Mouse (Mus musculus): ENCODE measurements at regions not wholly inside any gene's neighbourhood (a gene's known extent, or its start where the extent isn't known, plus 50 kb on each side); places are given as distances from the start of the nearest gene placed in this dataset.

DNA sequence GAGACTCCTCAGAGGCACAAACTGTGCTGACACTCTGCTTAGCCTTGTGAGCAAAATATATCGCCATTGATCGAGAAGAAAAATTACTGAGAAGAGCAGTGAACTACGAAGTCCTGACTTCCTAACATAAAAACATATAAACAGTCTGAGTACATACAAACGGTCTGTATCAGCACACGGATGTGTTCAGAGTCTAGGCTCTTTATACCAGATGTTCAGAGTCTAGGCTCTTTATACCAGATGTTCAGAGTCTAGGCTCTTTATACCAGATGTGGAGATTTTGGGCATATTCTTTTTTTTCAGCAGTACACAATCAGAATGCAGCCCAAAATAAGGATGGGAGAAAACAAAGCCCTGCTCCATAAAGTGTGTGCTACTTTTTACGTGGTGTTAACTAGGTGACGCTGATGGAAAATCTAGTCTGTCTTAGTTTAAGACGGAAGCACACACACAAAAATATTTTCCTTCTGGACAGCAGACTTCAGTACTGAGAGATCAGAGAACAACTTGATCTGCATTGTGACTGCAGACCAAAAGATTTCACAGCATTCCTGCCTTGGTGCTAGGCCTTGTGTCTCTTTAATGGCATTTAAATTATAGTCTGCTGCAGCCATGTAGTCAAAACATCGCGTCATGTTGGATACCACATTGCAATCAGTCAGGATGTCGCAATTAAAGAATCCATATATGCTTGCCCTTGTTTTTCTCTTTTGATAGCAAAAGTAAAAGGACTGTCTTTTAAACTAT, 233.6 kb downstream of the Ptprc start:
- TF ChIP-seq CTCF (IDR thresholded peaks at IDR 0.05; ENCODE audit: insufficient read depth, low read length), result no peak
- 70% methylated on average over 11 of the region's 11 CpGs for WGBS
- H3K4me1 ChIP-seq (ENCODE audit: control insufficient read depth, insufficient read depth, low read length), result no peaks in the 10 kb centered on the region; the same call in 1 of the 2 replicates
- DNase-seq, result no peak
- H3K4me3 ChIP-seq (replicated peaks; ENCODE audit: extremely low read depth, low read depth, low read length), result no peak overlapping the region

GRCm38 (mm10) chr1:137935746-137936145, 239.8 kb downstream of the Ptprc start:
- WGBS, result 54% methylated on average over 4 of the region's 4 CpGs
- DNase-seq, result no peak
- no peak for TF ChIP-seq POLR2A (IDR thresholded peaks at IDR 0.05; ENCODE audit: borderline replicate concordance, extremely low read depth, low read depth, low read length)
- TF ChIP-seq CTCF (IDR thresholded peaks at IDR 0.05; ENCODE audit: insufficient read depth, low read length), result no peak

DNA sequence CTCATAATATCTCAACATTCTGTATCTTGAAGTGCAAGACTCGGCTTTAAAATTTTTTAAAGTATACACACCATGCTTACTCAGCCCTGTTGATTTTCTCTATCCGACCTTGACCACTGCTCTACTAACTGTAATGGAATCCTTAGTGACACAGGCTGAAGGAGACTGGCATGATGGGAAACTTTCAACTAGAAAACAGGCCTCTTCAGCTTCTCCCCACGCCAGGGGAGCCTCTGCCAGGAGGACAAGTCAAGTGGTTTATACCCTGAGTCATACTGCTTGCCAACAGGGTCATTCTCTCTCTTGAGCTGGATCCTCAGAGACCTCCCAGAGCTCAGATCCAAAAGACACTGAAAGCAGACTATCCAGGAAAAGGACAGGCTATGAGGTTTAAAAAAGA, 245.7 kb downstream of the Ptprc start:
- H3K4me1 ChIP-seq (ENCODE audit: control insufficient read depth, insufficient read depth, low read length), result peaks cover 15% of the 10 kb centered on the region
- TF ChIP-seq CTCF (IDR thresholded peaks at IDR 0.05; ENCODE audit: insufficient read depth, low read length) (no peak), POLR2A (IDR thresholded peaks at IDR 0.05; ENCODE audit: borderline replicate concordance, extremely low read depth, low read depth, low read length) (no peak)
- 60% methylated on average over 3 of the region's 3 CpGs for WGBS
- DNase-seq, result no peak
- no peak overlapping the region for H3K4me3 ChIP-seq (replicated peaks; ENCODE audit: extremely low read depth, low read depth, low read length)

More at GRCm38 (mm10) chr1:137935746-137936145, 239.8 kb downstream of the Ptprc start:
- Histone ChIP-seq H3K4me3 (replicated peaks; ENCODE audit: extremely low read depth, low read depth, low read length) (no peak overlapping the region), H3K4me1 (ENCODE audit: control insufficient read depth, insufficient read depth, low read length) (peaks cover 2% of the 10 kb centered on the region)

- WGBS, result 41% methylated on average over 6 of the region's 6 CpGs
- Histone ChIP-seq H3K4me1 (ENCODE audit: control insufficient read depth, insufficient read depth, low read length) (peaks cover 17% of the 10 kb centered on the region), H3K4me3 (replicated peaks; ENCODE audit: extremely low read depth, low read depth, low read length) (no peak overlapping the region)
- no peak for TF ChIP-seq CTCF (IDR thresholded peaks at IDR 0.05; ENCODE audit: insufficient read depth, low read length)
- TF ChIP-seq POLR2A (IDR thresholded peaks at IDR 0.05; ENCODE audit: borderline replicate concordance, extremely low read depth, low read depth, low read length), result no peak
- no peak for DNase-seq
Observed at GRCm38 (mm10) chr1:137928522-137928921, 247.0 kb downstream of the Ptprc start.

DNA sequence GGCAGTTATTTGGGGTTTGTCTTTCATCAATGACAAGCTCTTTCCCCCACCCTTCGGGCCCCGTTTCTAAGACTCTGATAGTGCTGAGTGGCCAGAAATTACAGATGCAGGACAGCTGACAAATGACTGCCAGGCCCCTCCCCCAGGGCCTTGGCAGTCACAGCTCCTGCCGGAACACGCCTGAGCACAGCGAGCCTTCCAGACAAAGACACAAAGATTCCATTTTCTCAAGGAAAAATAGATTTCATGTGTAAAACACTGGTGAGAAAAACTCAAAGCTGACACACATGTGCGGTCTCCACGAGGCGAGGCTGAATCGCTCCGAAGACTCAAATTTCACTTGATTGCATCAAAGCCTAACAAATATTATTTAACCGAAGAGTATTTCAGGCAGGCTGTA, 247.6 kb downstream of the Ptprc start:
- peaks cover 17% of the 10 kb centered on the region for H3K4me1 ChIP-seq (ENCODE audit: control insufficient read depth, insufficient read depth, low read length)
- DNase-seq, result peak; percentile 39
- WGBS, result 21% methylated on average over 11 of the region's 11 CpGs
- TF ChIP-seq CTCF (IDR thresholded peaks at IDR 0.05; ENCODE audit: insufficient read depth, low read length) (no peak), POLR2A (IDR thresholded peaks at IDR 0.05; ENCODE audit: borderline replicate concordance, extremely low read depth, low read depth, low read length) (no peak)
- H3K4me3 ChIP-seq (replicated peaks; ENCODE audit: extremely low read depth, low read depth, low read length), result peak overlapping the region; percentile 33

DNA sequence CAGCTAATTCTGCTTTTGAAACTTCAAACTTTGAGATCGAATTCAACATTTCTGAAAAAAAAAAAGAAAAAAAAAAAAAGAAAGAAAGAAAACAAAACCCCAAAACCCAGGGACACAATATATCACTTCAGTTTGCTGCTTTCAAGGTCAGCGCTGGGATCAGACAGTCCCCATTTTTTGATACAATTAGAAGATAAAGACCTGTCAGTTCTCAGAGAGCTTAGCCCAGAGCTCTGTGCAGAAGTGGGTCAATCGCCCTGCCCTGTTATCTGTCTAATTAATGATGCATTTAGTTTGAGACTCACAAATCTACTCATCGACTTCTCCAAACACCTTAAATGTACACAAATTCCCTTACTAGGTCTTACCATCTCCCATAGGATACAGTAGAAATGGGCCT, 249.2 kb downstream of the Ptprc start:
- 50% methylated on average over 4 of the region's 4 CpGs for WGBS
- H3K4me3 ChIP-seq (replicated peaks; ENCODE audit: extremely low read depth, low read depth, low read length), result no peak overlapping the region
- TF ChIP-seq POLR2A (IDR thresholded peaks at IDR 0.05; ENCODE audit: borderline replicate concordance, extremely low read depth, low read depth, low read length) (no peak), CTCF (IDR thresholded peaks at IDR 0.05; ENCODE audit: insufficient read depth, low read length) (no peak)

GRCm38 (mm10) chr1:137924156-137924555, 251.4 kb downstream of the Ptprc start:
- TF ChIP-seq CTCF (IDR thresholded peaks at IDR 0.05; ENCODE audit: insufficient read depth, low read length), result no peak
- no peak for TF ChIP-seq POLR2A (IDR thresholded peaks at IDR 0.05; ENCODE audit: borderline replicate concordance, extremely low read depth, low read depth, low read length)
- Histone ChIP-seq H3K4me1 (ENCODE audit: control insufficient read depth, insufficient read depth, low read length) (peaks cover 19% of the 10 kb centered on the region), H3K4me3 (replicated peaks; ENCODE audit: extremely low read depth, low read depth, low read length) (no peak overlapping the region)
- 57% methylated on average over 6 of the region's 6 CpGs for WGBS
- DNase-seq, result no peak

More for the DNA sequence above, 249.2 kb downstream of the Ptprc start:
- H3K4me1 ChIP-seq (ENCODE audit: control insufficient read depth, insufficient read depth, low read length), result peaks cover 21% of the 10 kb centered on the region
- no peak for DNase-seq

- 31% methylated on average over 2 of the region's 2 CpGs for WGBS
- TF ChIP-seq CTCF (IDR thresholded peaks at IDR 0.05; ENCODE audit: insufficient read depth, low read length) (no peak), POLR2A (IDR thresholded peaks at IDR 0.05; ENCODE audit: borderline replicate concordance, extremely low read depth, low read depth, low read length) (no peak)
- no peak for DNase-seq
- H3K4me1 ChIP-seq (ENCODE audit: control insufficient read depth, insufficient read depth, low read length), result peaks cover 19% of the 10 kb centered on the region
- no peak overlapping the region for H3K4me3 ChIP-seq (replicated peaks; ENCODE audit: extremely low read depth, low read depth, low read length)
Observed at GRCm38 (mm10) chr1:137923705-137924104, 251.8 kb downstream of the Ptprc start.

DNA sequence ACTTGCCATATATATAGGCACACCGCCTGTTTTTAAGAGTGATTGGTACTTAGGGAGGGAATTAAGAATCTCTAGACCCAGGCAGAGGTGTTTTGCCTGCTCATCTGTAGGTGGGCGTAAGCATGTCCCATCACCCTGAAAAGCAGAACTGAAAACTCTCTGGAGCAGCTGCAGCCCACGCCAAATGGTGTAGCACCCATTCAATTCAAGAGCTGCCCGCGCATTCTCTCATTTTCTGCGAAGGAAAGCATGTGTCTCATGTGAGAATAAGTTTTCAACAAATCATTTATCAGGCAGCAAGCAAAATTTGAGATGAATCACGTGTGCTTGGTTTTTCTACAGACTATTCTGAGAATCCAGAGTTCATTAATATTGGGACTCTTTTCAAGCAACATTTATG, 252.7 kb downstream of the Ptprc start:
- Histone ChIP-seq H3K4me1 (ENCODE audit: control insufficient read depth, insufficient read depth, low read length) (peaks cover 13% of the 10 kb centered on the region), H3K4me3 (replicated peaks; ENCODE audit: extremely low read depth, low read depth, low read length) (no peak overlapping the region)
- 56% methylated on average over 7 of the region's 7 CpGs for WGBS
- no peak for DNase-seq
- TF ChIP-seq POLR2A (IDR thresholded peaks at IDR 0.05; ENCODE audit: borderline replicate concordance, extremely low read depth, low read depth, low read length) (no peak), CTCF (IDR thresholded peaks at IDR 0.05; ENCODE audit: insufficient read depth, low read length) (no peak)

- no peak for DNase-seq
- no peak for TF ChIP-seq CTCF (IDR thresholded peaks at IDR 0.05; ENCODE audit: insufficient read depth, low read length)
- no peak for TF ChIP-seq POLR2A (IDR thresholded peaks at IDR 0.05; ENCODE audit: borderline replicate concordance, extremely low read depth, low read depth, low read length)
Observed at GRCm38 (mm10) chr1:137921592-137921991, 253.9 kb downstream of the Ptprc start.

More at GRCm38 (mm10) chr1:137921592-137921991, 253.9 kb downstream of the Ptprc start:
- 81% methylated on average over 2 of the region's 2 CpGs for WGBS
- no peak overlapping the region for H3K4me3 ChIP-seq (replicated peaks; ENCODE audit: extremely low read depth, low read depth, low read length)
- peaks cover 10% of the 10 kb centered on the region for H3K4me1 ChIP-seq (ENCODE audit: control insufficient read depth, insufficient read depth, low read length)

Data from lung, adult 2 months (tissue).